18 mouse cellular contexts compared by ENCODE assay signal in genomic region chr9:58584323-58584722, GRCm38 (mm10). TPM values are rescaled to one million over a fixed set of nuclear protein-coding genes. Genes with fewer than 3 reads are reported as not detected.
DNase-seq lines count a peak whose midpoint lies in the region; ATAC-seq and TF ChIP-seq lines count a peak whose summit lies in the region.
"Had no signal": no experiment of that assay in that cellular context is flagged by ENCODE, and none has a peak within 500 bp of the region (broad histone marks: within the 10 kb centered on the region; RNA-seq: fewer than 3 reads in every experiment).

No protein-coding gene starts in this region.

- H3K27me3 ChIP-seq in lung, embryonic 14.5 days (ENCODE audit: insufficient read depth, low read length): no peaks in the 10 kb centered on the region
- H3K27me3 ChIP-seq in hindbrain, embryonic 14.5 days (ENCODE audit: control insufficient read depth, insufficient read depth, low read length): no peaks in the 10 kb centered on the region
- H3K27me3 ChIP-seq: embryonic facial prominence, embryonic 12.5 days; forebrain, embryonic 13.5 days had no signal

- no peak for ATAC-seq in lung, embryonic 14.5 days (ENCODE audit: insufficient read depth)
- no peak for ATAC-seq in hindbrain, embryonic 14.5 days (ENCODE audit: low FRiP score)
- ATAC-seq: activated CD4-positive, CD25-positive, alpha-beta regulatory T cell, adult 4 months; forebrain, embryonic 13.5 days; intestine, postnatal 0 days had no signal

- TF ChIP-seq POLR2A in lung, adult 2 months (IDR thresholded peaks at IDR 0.05; ENCODE audit: borderline replicate concordance, extremely low read depth, low read depth, low read length): no peak

- H3K4me3 ChIP-seq in gastrocnemius, adult 2 months: peak overlapping the region; percentile 99
- no peak overlapping the region for H3K4me3 ChIP-seq in lung, embryonic 14.5 days (ENCODE audit: low read depth, low read length)
- H3K4me3 ChIP-seq in lung, adult 2 months (replicated peaks; ENCODE audit: extremely low read depth, low read depth, low read length): no peak overlapping the region
- H3K4me3 ChIP-seq in hindbrain, embryonic 14.5 days (replicated peaks; ENCODE audit: low read length): peak overlapping the region; percentile 84
- peak overlapping the region; percentile 94; the same call in 1 of the 2 replicates for H3K4me3 ChIP-seq in macrophage (ENCODE audit: inconsistent target)

- no peak overlapping the region for H3K9ac ChIP-seq in lung, embryonic 14.5 days
- 0 out of 2 replicates have a peak overlapping the region, but pooled peaks have one; percentile 28 for H3K9ac ChIP-seq in hindbrain, embryonic 14.5 days

- 82% methylated on average over 1 of the region's 1 CpGs for WGBS in lung, embryonic 14.5 days
- WGBS in lung, adult 2 months: 61% methylated on average over 1 of the region's 1 CpGs
- WGBS in hindbrain, embryonic 14.5 days: 82% methylated on average over 1 of the region's 1 CpGs
- 73% methylated on average over 1 of the region's 1 CpGs for WGBS in macrophage (ENCODE audit: missing documents)

- no peak for DNase-seq in gastrocnemius, adult 2 months
- DNase-seq in gastrocnemius, postnatal 4 days (ENCODE audit: low spot score in 2 of 2): no peak
- DNase-seq in lung, embryonic 14.5 days: no peak
- DNase-seq in lung, adult 2 months: no peak
- DNase-seq in hindbrain, embryonic 14.5 days (ENCODE audit: low spot score): no peak
- DNase-seq in embryo, embryonic 9.5 days (ENCODE audit: extremely low spot score): no peak
- DNase-seq in cerebellum, adult 9-10 months: no peak
- DNase-seq: cerebellum, adult 9-11 months; gastrocnemius, postnatal 14 days; heart, postnatal 10 days; kidney, postnatal 36 days; right cerebral cortex, adult 18-20 months; thymus, adult 2 months had no signal

- intact Hi-C loops in gastrocnemius, adult 2 months (cut with DNase I): loop anchor here (5.0 kb wide), 1 partner anchor 33 kb away; no protein-coding TSS in a partner anchor

- H3K4me2 ChIP-seq in lung, embryonic 14.5 days: peak overlapping the region; percentile 35; the same call in 1 of the 2 replicates
- peak overlapping the region; percentile 72 for H3K4me2 ChIP-seq in hindbrain, embryonic 14.5 days (replicated peaks)

- 0 out of 2 replicates have a peak, but pooled peaks cover 8% of the 10 kb centered on the region for H3K4me1 ChIP-seq in lung, embryonic 14.5 days (ENCODE audit: insufficient read depth)
- H3K4me1 ChIP-seq in lung, adult 2 months (ENCODE audit: control insufficient read depth, insufficient read depth, low read length): peaks cover 7% of the 10 kb centered on the region
- peaks cover 24% of the 10 kb centered on the region for H3K4me1 ChIP-seq in hindbrain, embryonic 14.5 days (replicated peaks; ENCODE audit: control insufficient read depth, insufficient read depth, low read length)

- TF ChIP-seq CTCF in gastrocnemius, adult 2 months (IDR thresholded peaks at IDR 0.05): no peak
- TF ChIP-seq CTCF in lung, embryonic 14.5 days (IDR thresholded peaks at IDR 0.05; ENCODE audit: low read depth): no peak
- no peak for TF ChIP-seq CTCF in lung, adult 2 months (IDR thresholded peaks at IDR 0.05; ENCODE audit: insufficient read depth, low read length)

- no peaks in the 10 kb centered on the region for H3K9me3 ChIP-seq in lung, embryonic 14.5 days (ENCODE audit: low read depth, low read length)
- no peaks in the 10 kb centered on the region for H3K9me3 ChIP-seq in hindbrain, embryonic 14.5 days (ENCODE audit: control insufficient read depth, low read length)
- H3K9me3 ChIP-seq: embryonic facial prominence, embryonic 12.5 days; forebrain, embryonic 13.5 days had no signal

- 0 out of 2 replicates have a peak, but pooled peaks cover 3% of the 10 kb centered on the region for H3K36me3 ChIP-seq in lung, embryonic 14.5 days (ENCODE audit: insufficient read depth)
- no peaks in the 10 kb centered on the region for H3K36me3 ChIP-seq in hindbrain, embryonic 14.5 days (replicated peaks; ENCODE audit: control insufficient read depth, insufficient read depth)
- H3K36me3 ChIP-seq in macrophage (ENCODE audit: inconsistent target): no peaks in the 10 kb centered on the region
- H3K36me3 ChIP-seq: embryonic facial prominence, embryonic 12.5 days had no signal

- H3K79me2 ChIP-seq in macrophage (ENCODE audit: inconsistent target): peaks cover 66% of the 10 kb centered on the region

- H3K27ac ChIP-seq in gastrocnemius, adult 2 months: peak overlapping the region; percentile 98
- no peak overlapping the region for H3K27ac ChIP-seq in lung, embryonic 14.5 days (ENCODE audit: low read depth)
- H3K27ac ChIP-seq in hindbrain, embryonic 14.5 days: no peak overlapping the region
- H3K27ac ChIP-seq in macrophage: peak overlapping the region; percentile 93; the same call in 1 of the 2 replicates
- H3K27ac ChIP-seq: embryonic facial prominence, embryonic 12.5 days; forebrain, embryonic 13.5 days had no signal

RNA-seq across cellular contexts. Expression of gene Nptn, which starts 2.3 kb away (rescaled TPM):
- total RNA-seq in gastrocnemius, adult 2 months (2021): 100 to 1,000 TPM; 102 to 114 TPM
- 100 to 1,000 TPM; 103 to 128 TPM for total RNA-seq in gastrocnemius, postnatal 4 days (2021)
- 124 and 140 TPM in 2 replicates for polyA plus RNA-seq in lung, embryonic 14.5 days (2014; fragmentation: Nextera tagmentation; extraction: Ambion mirVana)
- polyA plus RNA-seq in lung, adult 2 months (2012; rRNA removed): 465 and 530 TPM in 2 replicates
- 209 and 250 TPM in 2 replicates for polyA plus RNA-seq in hindbrain, embryonic 14.5 days (2014; fragmentation: Nextera tagmentation; extraction: Ambion mirVana)
- total RNA-seq in macrophage (2018; cell fraction: chromatin; rRNA removed): 100 to 1,000 TPM in 23 of 26 experiments, 10 to 100 TPM in 3; 79.3 to 327 (median 178) TPM
- total RNA-seq in macrophage (2018; cell fraction: cytosol; rRNA removed): 100 to 1,000 TPM; 221 to 473 (median 294) TPM
- 100 to 1,000 TPM; 199 to 863 (median 326) TPM for total RNA-seq in macrophage (2018; cell fraction: nucleus; rRNA removed)
- 350 to 497 TPM (median 426 TPM) in 3 replicates for polyA plus RNA-seq in macrophage (2018)

RNA-seq across cellular contexts. Expression of gene Cd276, which starts 29.1 kb away (rescaled TPM):
- 10 to 100 TPM in 1 of 2 experiments, 1 to 10 TPM in 1; 9.2 to 10.2 TPM for total RNA-seq in gastrocnemius, adult 2 months (2021)
- total RNA-seq in gastrocnemius, postnatal 4 days (2021): 10 to 100 TPM; 37.8 to 40.3 TPM
- 51.0 and 55.0 TPM in 2 replicates for polyA plus RNA-seq in lung, embryonic 14.5 days (2014; fragmentation: Nextera tagmentation; extraction: Ambion mirVana)
- 6.8 and 8.8 TPM in 2 replicates for polyA plus RNA-seq in lung, adult 2 months (2012; rRNA removed)
- 33.4 and 37.6 TPM in 2 replicates for polyA plus RNA-seq in hindbrain, embryonic 14.5 days (2014; fragmentation: Nextera tagmentation; extraction: Ambion mirVana)
- 1 to 10 TPM in 2 of 26 experiments, under 1 TPM in 6, not detected in 18; 0.24 to 7.0 (median 0.68) TPM for total RNA-seq in macrophage (2018; cell fraction: chromatin; rRNA removed)
- under 1 TPM in 24 of 26 experiments, not detected in 2; 0.07 to 0.76 (median 0.32) TPM for total RNA-seq in macrophage (2018; cell fraction: cytosol; rRNA removed)
- total RNA-seq in macrophage (2018; cell fraction: nucleus; rRNA removed): 1 to 10 TPM in 8 of 26 experiments, under 1 TPM in 4, not detected in 14; 0.18 to 3.2 (median 1.5) TPM
- polyA plus RNA-seq in macrophage (2018): 0.34 to 2.5 TPM (median 0.49 TPM) in 3 replicates
- polyA plus RNA-seq: activated CD4-positive, CD25-positive, alpha-beta regulatory T cell, adult 4 months had no signal

Comparison
In these comparisons a context has a peak if more than half of its experiments do, and no peak if none do; other contexts are left out.
1. H3K27ac ChIP-seq: peak in gastrocnemius, adult 2 months (single experiment) and macrophage (single experiment); none in lung, embryonic 14.5 days (single experiment) and hindbrain, embryonic 14.5 days (single experiment).
2. H3K4me3 ChIP-seq: peak in gastrocnemius, adult 2 months (single experiment), hindbrain, embryonic 14.5 days (single experiment) and macrophage (single experiment); none in lung, embryonic 14.5 days (single experiment) and lung, adult 2 months (single experiment).